Mouse (Mus musculus): Measurements from ENCODE around the gene Ifit2.
"Not testable (repeated sequence)": the region's sequence is repeated elsewhere in the genome, so short reads cannot be mapped to it uniquely, and the experiment has no call there.

Ifit2 gene

DNA sequence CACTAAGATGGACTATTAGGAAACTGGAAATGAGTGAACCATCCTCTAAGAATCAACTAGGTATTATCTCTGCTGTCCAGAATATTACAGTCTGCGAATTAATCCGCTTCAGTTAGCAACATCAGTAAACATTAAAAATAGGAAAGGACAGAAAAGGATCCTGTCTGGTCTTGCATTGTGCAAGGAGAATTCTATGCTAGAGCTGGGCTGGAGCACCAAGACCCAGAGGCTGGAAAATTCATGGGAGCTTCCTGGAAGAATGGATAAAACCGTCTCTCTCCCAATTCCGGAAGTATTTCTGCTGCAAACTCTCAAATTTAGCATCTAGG is 325 bp upstream of the Ifit2 start:
- no peak for DNase-seq

DNA sequence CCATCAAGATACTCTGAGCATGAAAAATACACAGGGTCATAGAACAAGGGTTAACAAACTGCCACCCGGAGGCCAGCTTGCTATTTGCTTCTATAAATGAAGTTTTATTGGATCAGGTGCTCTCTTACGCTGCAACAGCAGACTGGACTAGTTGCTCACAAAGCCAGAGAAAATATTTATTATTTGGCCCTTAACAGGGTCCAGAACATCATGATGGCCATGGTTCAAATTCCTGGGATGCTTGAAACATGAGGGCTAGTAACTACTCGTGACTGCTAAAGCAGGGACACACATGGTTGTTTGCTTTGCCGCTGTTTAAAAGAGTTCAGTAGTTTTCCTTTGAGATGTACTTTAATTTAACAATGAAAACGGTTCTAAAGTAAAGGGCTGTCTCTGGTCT is 1.5 kb downstream of the Ifit2 start:
- DNase-seq: no peak

DNA sequence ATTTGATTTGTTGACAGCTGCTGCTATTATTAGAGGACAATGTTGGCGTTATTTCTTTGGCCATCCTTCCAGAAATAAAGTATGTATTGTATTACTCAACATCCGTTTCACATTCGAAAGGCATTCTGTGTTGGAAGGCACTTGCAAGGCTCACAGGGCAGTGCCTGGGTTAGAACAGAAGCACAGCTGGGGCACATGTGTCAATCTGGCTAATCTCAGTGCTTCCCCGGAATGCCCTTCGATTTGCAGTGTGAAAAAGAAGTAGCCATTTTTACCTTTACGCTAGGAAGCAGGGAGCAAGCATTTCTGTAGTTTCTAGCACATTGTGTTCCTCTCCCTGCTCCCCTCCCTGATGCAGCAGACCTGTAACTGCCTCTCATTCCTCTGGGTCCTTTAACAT is 2.5 kb downstream of the Ifit2 start:
- DNase-seq: no peak

DNA sequence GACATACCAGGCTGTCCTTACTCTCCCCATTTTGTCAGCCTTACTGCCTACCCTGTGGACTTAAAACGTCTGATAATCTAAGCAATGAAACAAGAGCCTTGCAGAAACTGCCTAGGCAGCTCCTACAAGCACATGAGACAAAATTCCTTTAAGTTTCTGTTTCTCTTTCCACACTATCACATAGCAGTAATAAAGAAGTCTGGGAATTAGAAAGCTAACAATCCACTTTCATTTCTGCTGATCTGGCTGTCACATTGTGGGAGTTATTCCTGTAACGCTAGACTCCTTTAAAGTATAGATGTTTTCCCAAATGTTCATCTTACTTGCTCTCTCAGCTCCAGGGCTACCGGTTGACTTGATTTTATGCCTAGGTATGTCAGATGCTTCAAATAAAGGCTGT is 3.0 kb downstream of the Ifit2 start:
- DNase-seq: no peak

DNA sequence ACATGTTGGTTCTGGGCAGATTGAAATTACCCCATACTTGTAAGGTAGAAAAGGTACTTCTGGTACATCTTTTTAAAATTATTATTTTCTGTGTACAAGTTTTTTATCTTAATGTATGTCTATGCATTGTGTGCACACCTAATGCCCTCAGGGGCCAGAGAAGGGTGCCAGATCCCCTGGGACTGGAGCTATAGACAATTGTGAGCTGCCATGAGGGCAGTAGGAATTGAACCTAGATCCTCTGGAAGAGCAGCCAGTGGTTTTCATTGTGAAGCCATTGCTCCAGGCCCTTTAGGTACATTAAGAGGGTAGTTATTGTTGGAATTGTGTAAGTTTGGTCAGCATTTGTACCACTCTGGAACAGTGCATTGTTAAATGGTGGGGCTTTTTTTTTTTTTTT is 3.6 kb downstream of the Ifit2 start:
- DNase-seq: no peak

DNA sequence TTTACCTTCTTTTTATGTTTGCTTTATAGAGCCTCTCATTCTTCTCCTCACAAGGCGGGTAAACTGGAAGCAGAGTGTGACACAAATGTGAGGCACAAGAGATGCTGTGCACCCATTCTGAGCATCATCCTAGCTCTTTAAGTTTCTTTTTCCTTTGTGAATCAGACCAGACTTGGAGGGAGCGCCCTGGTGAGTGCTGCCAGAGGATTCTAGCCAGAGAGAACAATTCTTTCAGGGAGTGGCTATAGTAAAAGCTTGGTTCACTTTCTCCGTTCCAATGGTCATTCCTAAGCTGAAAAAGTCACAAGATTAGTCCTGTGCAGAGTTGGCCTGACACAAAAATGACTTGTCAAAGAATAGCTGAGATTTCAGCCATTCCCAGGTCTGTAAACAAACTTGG is 6.1 kb downstream of the Ifit2 start:
- DNase-seq: no peak

DNA sequence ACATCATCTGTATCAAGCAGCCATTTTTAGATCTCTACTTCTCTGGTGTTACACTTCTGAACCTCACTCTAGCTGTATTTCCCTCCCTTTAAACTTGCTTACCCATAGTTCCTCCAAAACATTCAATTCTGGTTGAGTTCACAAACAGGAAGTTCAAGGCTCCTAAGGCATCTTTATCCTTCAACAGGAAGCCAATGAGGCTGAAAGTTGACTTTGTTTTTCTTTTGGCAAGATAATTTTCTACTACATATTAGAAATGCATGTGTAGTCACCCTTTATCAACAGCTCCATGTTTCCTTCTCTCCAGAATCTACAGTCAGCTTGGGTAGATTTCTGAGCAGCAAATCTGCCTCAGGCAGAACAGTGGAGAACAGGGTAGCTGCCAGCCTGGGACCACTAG is 12.1 kb downstream of the Ifit2 start:
- no peak for DNase-seq

DNA sequence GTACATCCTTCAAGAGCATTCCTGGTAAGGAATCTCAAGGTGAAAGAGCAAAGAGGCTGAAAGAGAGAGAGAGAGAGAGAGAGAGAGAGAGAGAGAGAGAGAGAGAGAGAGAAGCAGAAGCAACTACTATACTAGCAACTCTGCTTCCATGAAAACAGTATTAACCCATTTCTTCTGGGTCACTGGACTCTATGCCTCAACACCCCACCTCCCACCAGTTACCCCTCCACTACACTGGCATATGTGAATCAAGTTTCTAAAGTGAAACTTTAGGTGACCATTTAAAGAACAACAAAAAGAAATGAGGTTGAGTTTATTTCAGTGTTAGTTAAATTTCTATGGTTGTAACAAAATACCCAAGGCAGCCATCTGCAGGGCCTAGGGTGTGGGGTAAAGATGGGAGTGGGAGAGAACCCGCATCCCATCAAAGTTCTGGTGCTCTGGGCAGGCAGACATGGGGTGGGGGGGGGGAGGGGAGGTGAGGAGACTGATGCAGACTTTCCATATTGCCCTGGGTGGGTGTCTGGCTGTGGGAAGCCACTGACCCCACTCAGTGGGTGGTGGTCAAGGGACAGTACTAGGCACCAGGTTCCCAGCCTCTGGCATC is 15.8 kb downstream of the Ifit2 start:
- no peak for DNase-seq

DNA sequence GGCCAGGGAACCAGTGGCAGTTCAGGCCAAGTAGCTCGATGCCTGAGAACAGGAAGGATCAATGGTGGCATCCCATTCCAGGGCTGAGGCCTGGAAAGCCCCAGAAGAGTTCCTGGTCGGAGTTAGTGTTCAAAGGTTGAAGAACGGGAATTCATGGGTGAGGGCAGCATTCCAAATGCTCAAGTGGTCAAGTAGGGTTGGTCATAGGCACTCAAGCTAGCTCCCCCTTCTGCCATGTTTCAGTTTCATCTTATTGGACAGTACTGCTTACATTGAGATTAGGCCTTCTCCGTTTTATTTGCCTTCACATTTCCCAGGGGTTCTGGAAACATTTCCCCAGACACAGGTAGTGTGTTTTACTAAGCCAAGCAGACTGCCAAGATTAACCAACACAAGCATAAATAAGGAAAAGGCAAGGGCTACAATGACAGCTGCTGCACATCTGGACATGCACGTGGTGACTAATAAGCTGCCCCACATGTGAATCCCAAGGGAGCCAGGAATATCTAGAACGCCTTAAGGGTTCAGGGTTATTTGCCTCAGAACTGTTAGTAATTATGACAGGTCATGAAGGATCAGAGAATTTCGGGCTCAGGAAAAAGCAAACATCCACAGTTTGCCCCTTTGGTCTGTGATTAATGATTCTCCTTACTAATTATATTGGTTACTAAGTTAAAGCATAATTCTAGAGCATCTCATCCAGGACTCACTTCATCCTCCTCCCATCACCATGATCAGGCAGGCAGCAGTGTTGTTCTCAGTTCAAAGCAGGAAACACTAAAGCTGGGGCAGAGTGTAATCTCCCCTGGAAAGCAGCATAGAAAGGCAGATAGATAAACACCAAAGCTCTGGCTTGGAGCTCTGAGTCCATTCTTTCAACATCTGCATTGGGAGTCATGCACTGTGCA is 18.7 kb downstream of the Ifit2 start:
- no peak for DNase-seq

DNA sequence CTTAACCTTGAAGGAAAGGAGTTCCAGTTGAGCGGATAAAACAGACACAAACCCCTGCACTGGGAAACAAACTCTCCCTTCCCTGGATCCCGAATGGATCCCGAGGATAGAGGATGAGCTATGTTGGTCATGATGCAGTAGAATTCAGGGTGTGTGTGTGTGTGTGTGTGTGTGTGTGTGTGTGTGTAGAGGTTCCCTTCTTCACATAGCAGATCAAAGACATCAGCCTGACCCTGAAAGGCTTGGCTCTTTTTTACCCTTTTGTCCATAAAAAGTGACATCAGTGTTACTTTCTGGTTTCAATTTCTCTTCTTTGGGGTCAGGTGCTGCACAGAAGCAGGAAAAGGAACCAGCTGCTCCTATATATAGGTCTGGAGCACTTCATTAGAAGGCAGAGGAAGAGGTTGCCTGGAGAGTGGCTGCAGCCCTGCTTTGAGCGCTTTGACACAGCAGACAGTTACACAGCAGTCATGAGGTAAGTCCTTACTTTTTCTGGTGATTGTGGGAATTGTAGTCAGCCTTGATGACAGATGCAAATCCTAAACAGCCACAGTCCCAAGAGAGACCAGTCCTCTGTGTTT is 19.5 kb downstream of the Ifit2 start:
- DNase-seq: no peak

DNA sequence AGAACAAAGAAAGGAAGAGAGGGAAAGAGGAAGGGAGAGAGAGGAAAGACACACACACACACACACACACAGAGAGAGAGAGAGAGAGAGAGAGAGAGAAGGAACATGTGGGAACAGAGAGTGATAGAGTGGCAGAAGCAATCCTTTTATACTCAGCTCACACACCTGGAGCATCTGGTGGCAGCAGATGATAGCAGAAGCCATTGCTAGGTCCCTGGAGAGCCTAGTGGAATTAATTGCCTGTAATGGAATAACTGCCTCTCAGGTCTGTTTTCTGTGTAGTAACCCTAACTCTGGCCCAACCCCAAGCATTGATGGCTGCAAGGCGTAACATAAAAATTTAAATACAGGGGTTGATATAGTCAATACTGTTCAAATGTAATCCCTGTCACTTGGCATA is 20.6 kb downstream of the Ifit2 start:
- DNase-seq: no peak

DNA sequence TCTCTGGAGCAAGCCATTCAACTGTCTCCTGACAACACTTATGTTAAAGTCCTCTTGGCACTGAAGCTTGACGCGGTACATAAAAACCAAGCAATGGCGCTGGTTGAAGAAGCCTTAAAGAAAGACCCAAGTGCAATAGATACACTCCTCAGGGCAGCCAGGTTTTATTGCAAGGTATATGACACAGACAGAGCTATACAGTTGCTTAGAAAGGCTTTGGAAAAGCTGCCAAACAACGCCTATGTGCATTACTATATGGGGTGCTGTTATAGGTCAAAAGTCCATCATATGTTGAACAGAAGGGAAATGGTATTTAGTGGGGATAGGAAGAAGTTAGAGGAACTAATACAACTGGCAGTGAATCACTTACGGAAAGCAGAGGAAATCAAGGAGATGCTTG is 23.2 kb downstream of the Ifit2 start:
- no peak for DNase-seq

DNA sequence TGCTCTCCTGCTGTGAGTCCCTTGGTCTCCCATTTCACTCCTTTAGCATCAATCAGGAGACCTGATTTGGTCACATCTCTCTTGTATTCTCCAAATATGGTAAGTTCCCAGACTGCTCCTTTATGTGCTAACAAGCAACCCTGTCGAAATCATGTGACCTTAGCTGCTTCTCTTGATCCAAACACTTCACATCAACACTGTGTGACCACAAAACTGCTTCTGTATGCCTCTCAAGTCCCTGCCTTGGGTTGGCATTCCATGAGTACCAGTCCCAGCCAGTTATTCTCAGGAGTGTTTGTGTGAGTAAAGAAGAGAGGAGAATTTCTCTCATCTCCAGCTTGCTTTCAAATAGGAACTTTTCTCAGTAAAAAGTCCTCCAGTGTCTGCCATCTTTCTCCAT is 26.6 kb downstream of the Ifit2 start:
- no peak for DNase-seq

DNA sequence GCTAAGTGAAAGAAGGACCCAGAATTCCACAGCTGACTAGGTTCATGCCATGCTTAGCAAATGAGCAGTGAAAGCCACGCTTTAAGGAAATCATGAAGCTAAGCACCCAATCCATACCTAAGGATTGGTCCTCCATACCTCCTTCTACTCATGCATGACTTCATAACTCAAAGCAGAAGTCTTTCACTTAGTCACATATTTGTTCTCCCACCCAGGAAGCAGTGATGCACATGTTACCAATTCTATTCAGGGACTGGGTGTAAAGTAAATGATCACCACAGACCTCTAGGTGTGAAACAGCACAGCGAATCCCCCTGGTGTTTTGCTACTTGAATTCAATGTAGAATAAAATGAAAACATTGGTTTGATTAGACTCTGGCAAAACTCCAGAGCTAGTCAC is 32.2 kb downstream of the Ifit2 start:
- not testable (repeated sequence) for DNase-seq

DNA sequence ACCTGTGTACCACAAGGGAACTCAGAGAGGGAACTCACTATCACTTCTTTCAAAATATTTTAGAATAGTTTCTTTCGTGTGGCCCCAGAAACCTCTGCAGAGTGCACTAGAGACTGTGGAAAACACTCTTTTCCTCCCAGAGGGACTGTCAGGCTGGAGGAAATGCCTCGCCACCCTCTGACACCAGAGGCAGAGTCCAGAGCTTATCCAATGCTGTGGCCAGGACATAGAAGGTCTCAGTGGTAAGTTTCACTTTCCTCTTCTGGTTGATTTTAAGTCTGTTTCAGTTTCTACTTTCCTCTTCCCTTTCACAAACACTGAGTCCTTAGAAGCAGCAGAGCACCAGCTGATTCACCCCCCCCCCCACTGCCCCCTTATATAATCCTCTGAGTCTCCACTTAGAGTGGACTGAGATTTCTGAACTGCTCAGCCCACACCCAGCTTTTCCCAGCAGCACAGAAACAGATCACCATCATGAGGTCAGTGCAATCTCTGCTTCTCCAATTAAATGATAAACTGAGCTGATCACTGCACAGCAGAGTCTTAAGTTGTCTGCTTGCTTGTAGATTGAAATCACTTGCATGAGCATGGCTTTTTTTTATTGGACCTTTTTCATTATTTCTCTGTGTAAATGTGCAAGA is 32.8 kb downstream of the Ifit2 start, which contains the start of gene Ifit3:
Gene Ifit3, plus strand, starts transcription at position 406 of the 641 bp plus-strand sequence.
- not testable (repeated sequence) for DNase-seq

DNA sequence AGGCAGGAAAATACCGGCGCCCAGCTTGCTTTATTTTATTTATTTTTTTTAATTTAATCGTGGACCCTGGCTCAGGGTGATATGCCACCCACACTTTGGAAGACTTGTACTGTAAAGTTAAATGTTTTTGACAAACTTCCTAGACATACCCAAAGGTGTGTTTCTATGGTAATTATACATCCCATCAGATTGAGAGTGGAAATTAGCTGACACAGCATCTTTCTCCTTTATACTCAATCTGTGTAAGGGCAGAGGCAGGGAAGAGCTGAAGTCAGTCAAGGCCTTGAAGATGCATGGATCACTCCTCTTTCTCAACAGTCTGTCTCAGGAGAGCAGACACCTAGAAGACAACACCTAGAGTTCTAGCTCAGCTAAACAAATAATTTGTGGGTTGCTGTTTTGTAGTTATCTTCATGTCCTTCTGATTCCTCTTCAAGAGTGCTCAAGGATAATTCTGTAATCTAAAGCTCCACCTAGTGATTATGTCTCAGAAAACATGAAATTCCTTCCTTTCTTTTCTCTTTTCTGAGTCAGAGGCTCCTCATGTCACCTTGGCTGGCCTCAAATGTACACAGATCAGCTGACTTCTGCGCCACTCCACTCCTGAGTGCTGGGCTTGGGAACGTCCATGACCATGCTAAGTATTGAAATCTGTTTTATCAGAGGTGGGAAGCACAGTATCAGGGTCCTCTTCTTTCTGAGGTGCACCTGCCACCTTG is 35.4 kb downstream of the Ifit2 start:
- DNase-seq: not testable (repeated sequence)

DNA sequence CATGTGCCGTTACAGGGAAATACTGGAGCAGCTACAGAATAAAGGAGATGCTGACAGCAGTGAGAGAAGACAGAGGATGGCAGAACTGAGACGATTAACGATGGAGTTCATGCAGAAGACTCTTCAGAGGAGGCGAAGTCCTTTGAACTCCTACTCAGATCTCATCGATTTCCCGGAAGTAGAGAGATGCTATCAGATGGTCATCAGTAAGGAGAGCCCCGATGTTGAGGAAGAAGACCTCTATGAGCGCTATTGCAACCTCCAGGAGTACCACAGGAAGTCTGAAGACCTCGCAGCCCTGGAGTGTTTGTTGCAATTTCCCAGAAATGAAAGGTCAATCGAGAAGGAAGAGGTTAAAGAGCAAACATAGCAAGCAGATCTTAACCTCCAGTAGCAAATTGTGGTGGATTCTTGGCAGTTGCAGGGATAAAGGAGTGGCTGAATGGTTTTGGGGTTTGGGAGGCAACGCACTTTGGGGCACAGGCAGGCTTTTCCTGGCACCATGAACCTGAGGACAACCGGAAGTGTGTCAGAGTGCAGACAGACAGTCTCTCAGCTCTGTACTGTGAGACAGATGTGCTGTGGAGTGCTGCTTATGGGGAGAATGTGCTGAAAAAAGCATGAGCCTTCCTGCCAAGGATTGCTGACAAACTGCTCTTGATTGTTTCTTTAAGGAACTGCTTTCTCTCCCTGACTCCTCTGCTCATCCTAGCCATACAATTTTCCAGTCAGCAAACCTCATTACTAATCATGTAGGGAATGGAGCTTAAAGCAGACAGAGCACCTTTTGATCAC is 37.6 kb downstream of the Ifit2 start:
- DNase-seq: not testable (repeated sequence)

DNA sequence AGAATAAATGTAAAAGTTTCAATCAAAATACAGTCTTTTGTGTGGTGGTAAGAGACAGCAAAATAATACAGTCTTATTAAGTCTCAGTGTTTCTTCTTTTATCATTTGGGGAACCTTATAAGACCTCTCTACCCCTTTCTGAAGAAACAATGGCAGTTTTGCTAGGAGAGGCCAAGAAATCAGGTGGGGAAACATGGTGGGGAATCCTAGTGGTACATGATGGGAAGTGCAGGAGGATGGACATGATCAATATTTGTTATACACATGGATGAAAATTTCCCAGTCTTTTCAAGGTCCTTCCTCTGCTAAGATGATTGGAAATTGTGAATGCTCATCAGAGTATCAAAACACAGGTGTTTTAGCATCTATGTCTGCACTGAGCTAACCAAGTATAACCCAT is 38.5 kb downstream of the Ifit2 start:
- DNase-seq: no peak

DNA sequence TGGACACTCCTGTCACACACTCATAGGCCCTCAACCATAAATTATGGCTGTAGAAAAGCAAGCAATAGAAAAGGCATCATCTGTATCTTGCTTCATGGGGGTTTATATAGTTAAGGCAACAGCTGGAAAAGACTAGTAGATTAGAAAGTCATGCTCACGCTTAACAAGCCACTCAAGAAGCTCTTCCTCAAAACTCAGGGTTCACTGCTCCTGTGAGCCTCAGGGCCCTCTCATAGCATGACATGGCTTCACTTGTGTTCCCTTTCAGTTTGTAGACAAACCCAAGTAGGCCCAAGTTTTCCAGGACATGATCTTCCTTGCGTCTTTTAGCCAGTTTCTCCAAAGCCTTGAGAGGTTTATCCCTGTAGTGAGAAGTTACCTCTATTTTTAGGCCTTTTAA is 43.0 kb downstream of the Ifit2 start:
- DNase-seq: no peak

DNA sequence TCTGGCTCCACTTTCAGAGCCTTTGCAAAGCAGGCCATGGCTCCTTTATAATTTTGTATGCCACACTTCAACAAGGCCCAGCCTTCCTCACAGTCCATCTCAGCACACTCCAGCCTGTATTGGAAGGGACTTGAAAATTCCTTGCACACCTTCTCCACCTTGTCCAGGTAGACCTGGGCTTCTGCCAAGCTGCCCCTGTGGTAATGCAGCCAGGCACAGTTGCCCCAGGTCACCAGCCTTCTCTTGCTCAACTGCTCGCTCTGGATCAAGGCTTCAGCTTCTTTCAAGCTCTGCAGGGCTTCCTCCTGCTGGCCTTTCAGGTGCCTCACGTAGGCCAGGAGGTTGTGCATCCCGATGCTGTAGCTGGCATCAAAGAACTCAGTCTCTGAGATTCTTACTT is 44.0 kb downstream of the Ifit2 start:
- DNase-seq: not testable (repeated sequence)

DNA sequence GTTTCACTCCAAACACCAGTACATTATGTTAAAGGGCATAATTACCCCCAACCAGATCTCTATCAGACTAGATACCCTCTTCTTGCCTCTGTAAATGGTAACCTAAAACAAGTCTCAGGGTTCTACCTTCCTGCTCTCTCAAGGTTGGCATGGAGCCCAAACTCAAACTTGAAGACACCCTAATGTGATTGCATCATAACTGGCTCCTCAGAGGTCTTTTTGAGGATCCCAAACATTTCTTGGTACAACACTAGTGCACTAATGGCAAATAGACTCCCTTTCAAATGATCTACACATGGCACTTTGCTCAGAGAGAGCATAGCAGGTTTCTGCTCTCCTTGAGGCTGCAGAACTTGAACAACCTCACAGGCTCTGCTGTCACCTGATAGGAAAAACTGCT is 46.3 kb downstream of the Ifit2 start:
- DNase-seq: peak in 1 of 2 experiments; percentile 10

DNA sequence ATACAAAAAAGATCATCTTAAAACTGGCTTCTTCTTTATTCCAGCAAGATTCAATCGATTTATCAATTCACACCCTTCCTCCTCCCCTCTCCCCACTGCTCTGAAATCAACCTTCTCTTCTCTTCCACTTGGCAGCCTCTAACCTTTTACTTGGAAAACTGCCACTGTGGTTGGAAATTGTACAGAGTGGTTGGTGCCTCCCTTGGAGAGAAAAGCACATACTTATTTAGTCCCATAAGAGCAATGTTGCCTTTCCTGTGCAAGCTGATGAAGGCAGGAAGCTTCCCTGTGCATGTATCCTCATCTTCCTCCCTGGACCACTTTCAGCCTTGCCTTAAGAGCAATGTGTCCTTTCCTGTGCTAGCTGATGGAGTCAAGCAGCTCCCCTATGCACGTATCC is 47.8 kb downstream of the Ifit2 start:
- DNase-seq: peak; percentile 76 to 89
